Mouse (Mus musculus): ENCODE data around the gene Dzip1.

DNA sequence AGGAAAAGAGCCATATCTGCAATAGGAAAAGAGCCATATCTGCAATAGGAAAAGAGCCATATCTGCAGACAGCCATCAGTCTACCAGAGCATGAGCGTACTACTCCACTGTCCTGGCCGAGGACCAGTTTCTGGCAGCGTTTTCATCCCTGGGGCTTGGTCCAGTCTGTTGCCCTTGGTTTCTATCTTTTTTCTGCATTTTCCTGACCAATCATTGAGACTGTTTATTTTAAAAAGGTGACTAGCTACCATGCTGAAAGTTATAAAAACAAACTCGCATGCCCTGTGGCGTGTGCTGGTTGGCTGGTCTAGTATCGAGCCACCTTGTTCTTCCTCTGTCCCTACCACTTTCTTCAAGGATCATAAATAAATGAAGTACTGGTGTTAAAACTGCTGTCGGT, 30.0 kb downstream of the Dzip1 start:
- TF ChIP-seq POLR2A (IDR thresholded peaks at IDR 0.05; ENCODE audit: insufficient read depth, low read length) (no peak), CTCF (IDR thresholded peaks at IDR 0.05; ENCODE audit: low read depth, low read length) (no peak)

Measured in ES-Bruce4 (cell line).